Mouse (Mus musculus) liver, embryonic 11.5 days (tissue): ENCODE results near the gene Mtmr14. TPM values are rescaled to one million over a fixed set of nuclear protein-coding genes. Genes with fewer than 3 reads are reported as not detected.

Experiments
- ATAC-seq: fragments of 200-750 bp; cut with Nextera tagmentation; replicated peaks from 2 replicates; pipeline ENCODE4 v1.8.0; 2017; ENCODE audit warnings: moderate number of reproducible peaks, mild to moderate bottlenecking, moderate TSS enrichment, moderate library complexity; ENCODE audit not compliant: low FRiP score
- DNase-seq: peaks from one replicate; pipeline ENCODE4 v3.0.0-alpha.2; 2017; ENCODE audit warnings: low spot score
- H3K27ac ChIP-seq: fragments of 300-500 bp; sonication (generic); 2 replicates; pipeline ENCODE4 v1.5.1; 2014; ENCODE audit warnings: mild to moderate bottlenecking, low read depth, low read length, control low read depth
- H3K27me3 ChIP-seq: fragments of 300-500 bp; sonication (generic); replicated peaks from 2 replicates; pipeline ENCODE4 v1.6.1; 2014; ENCODE audit warnings: low read length, mixed read lengths; ENCODE audit not compliant: control insufficient read depth, insufficient read depth
- H3K36me3 ChIP-seq: fragments of 300-500 bp; sonication (generic); 2 replicates; pipeline ENCODE4 v1.6.1; 2014; ENCODE audit warnings: mild to moderate bottlenecking, low read length, moderate library complexity, mixed read lengths; ENCODE audit not compliant: control insufficient read depth, insufficient read depth
- H3K4me1 ChIP-seq: fragments of 300-500 bp; sonication (generic); replicated peaks from 2 replicates; pipeline ENCODE4 v1.6.1; 2014; ENCODE audit warnings: low read length, mixed read lengths; ENCODE audit not compliant: control insufficient read depth, insufficient read depth
- H3K4me2 ChIP-seq: fragments of 300-500 bp; sonication (generic); 2 replicates; pipeline ENCODE4 v1.6.1; 2014; ENCODE audit warnings: mild to moderate bottlenecking, control low read depth, moderate library complexity
- H3K4me3 ChIP-seq: fragments of 300-500 bp; sonication (generic); 2 replicates; pipeline ENCODE4 v1.5.1; 2014; ENCODE audit warnings: low read depth, low read length, control low read depth
- H3K9ac ChIP-seq: fragments of 300-500 bp; sonication (generic); 2 replicates; pipeline ENCODE4 v1.6.1; 2014; ENCODE audit warnings: low read depth, low read length, control low read depth
- H3K9me3 ChIP-seq: fragments of 300-500 bp; sonication (generic); 2 replicates; pipeline ENCODE4 v1.6.1; 2016; ENCODE audit warnings: low read length, inconsistent platforms, mixed read lengths; ENCODE audit not compliant: control insufficient read depth
- WGBS: fragments of 180-500 bp; shearing (Covaris S2); extraction: QIAGEN DNeasy Blood & Tissue Kit; methylation state at CpG from one replicate; pipeline ENCODE4 v1.1.7; 2014; 5-methylcytosine and 5-hydroxymethylcytosine counted together
- polyA plus RNA-seq: library from polyadenylated mRNA; unstranded; fragments of >200 nt; fragmentation: Nextera tagmentation; extraction: Ambion mirVana; gene quantifications from 2 replicates; pipeline ENCODE4 v1.2.1, GENCODE M21; 2014

Mtmr14 gene
- polyA plus RNA-seq, 1 experiment from 2014 or later: 30.7 TPM

GRCm38 (mm10) chr6:113283500-113283899 is 45.9 kb downstream of the Mtmr14 start:
- H3K36me3 ChIP-seq: peaks cover 2% of the 10 kb centered on the region; the same call in 1 of the 2 replicates
- no peak overlapping the region for H3K9ac ChIP-seq
- no peaks in the 10 kb centered on the region for H3K4me1 ChIP-seq
- no peaks in the 10 kb centered on the region for H3K9me3 ChIP-seq
- 11% methylated on average over 6 of the region's 6 CpGs for WGBS
- DNase-seq (no peak), ATAC-seq (no peak; the same call in 1 of the 2 replicates)
- H3K4me3 ChIP-seq: no peak overlapping the region
- no peak overlapping the region for H3K4me2 ChIP-seq
- H3K27ac ChIP-seq: no peak overlapping the region
- H3K27me3 ChIP-seq: peaks cover 36% of the 10 kb centered on the region

GRCm38 (mm10) chr6:113284931-113285330 is 47.3 kb downstream of the Mtmr14 start:
- no peak overlapping the region for H3K4me2 ChIP-seq
- H3K27me3 ChIP-seq: peaks cover 36% of the 10 kb centered on the region
- no peaks in the 10 kb centered on the region for H3K4me1 ChIP-seq

GRCm38 (mm10) chr6:113286316-113286715 is 48.7 kb downstream of the Mtmr14 start:
- WGBS: 46% methylated on average over 1 of the region's 1 CpGs

More at GRCm38 (mm10) chr6:113284931-113285330, 47.3 kb downstream of the Mtmr14 start:
- 68% methylated on average over 3 of the region's 3 CpGs for WGBS
- ATAC-seq (no peak), DNase-seq (no peak)
- H3K9ac ChIP-seq: no peak overlapping the region
- H3K9me3 ChIP-seq: no peaks in the 10 kb centered on the region
- H3K4me3 ChIP-seq: no peak overlapping the region
- H3K36me3 ChIP-seq: peaks cover 2% of the 10 kb centered on the region; the same call in 1 of the 2 replicates
- no peak overlapping the region for H3K27ac ChIP-seq

GRCm38 (mm10) chr6:113287236-113287635 is 49.6 kb downstream of the Mtmr14 start:
- no peak overlapping the region for H3K4me3 ChIP-seq
- 61% methylated on average over 4 of the region's 4 CpGs for WGBS
- no peak overlapping the region for H3K4me2 ChIP-seq
- DNase-seq (no peak), ATAC-seq (no peak)
- no peaks in the 10 kb centered on the region for H3K4me1 ChIP-seq
- H3K9ac ChIP-seq: no peak overlapping the region
- H3K9me3 ChIP-seq: no peaks in the 10 kb centered on the region
- H3K27me3 ChIP-seq: peaks cover 28% of the 10 kb centered on the region
- H3K27ac ChIP-seq: no peak overlapping the region
- no peaks in the 10 kb centered on the region for H3K36me3 ChIP-seq

More at GRCm38 (mm10) chr6:113286316-113286715, 48.7 kb downstream of the Mtmr14 start:
- Histone ChIP-seq H3K4me3 (no peak overlapping the region), H3K27ac (no peak overlapping the region), H3K9ac (no peak overlapping the region), H3K27me3 (peaks cover 36% of the 10 kb centered on the region), H3K9me3 (no peaks in the 10 kb centered on the region), H3K36me3 (no peaks in the 10 kb centered on the region), H3K4me1 (no peaks in the 10 kb centered on the region), H3K4me2 (no peak overlapping the region)
- no peak for ATAC-seq
- no peak for DNase-seq

GRCm38 (mm10) chr6:113289346-113289745 is 51.7 kb downstream of the Mtmr14 start:
- H3K36me3 ChIP-seq: no peaks in the 10 kb centered on the region
- H3K4me1 ChIP-seq: no peaks in the 10 kb centered on the region
- ATAC-seq (no peak), DNase-seq (no peak)
- H3K9ac ChIP-seq: no peak overlapping the region
- no peak overlapping the region for H3K4me2 ChIP-seq
- no peak overlapping the region for H3K27ac ChIP-seq
- H3K27me3 ChIP-seq: peaks cover 7% of the 10 kb centered on the region
- no peak overlapping the region for H3K4me3 ChIP-seq
- 89% methylated on average over 15 of the region's 15 CpGs for WGBS
- H3K9me3 ChIP-seq: no peaks in the 10 kb centered on the region

GRCm38 (mm10) chr6:113290346-113290745 is 52.7 kb downstream of the Mtmr14 start:
- Histone ChIP-seq H3K4me3 (no peak overlapping the region), H3K9me3 (no peaks in the 10 kb centered on the region), H3K4me1 (no peaks in the 10 kb centered on the region), H3K9ac (no peak overlapping the region), H3K36me3 (no peaks in the 10 kb centered on the region), H3K27me3 (no peaks in the 10 kb centered on the region), H3K4me2 (no peak overlapping the region), H3K27ac (no peak overlapping the region)
- DNase-seq (no peak), ATAC-seq (no peak)
- WGBS: 65% methylated on average over 6 of the region's 6 CpGs

- no peaks in the 10 kb centered on the region for H3K36me3 ChIP-seq
- H3K9me3 ChIP-seq: no peaks in the 10 kb centered on the region
- no peak overlapping the region for H3K9ac ChIP-seq
- H3K4me2 ChIP-seq: no peak overlapping the region
- no peaks in the 10 kb centered on the region for H3K27me3 ChIP-seq
- 62% methylated on average over 5 of the region's 5 CpGs for WGBS
- ATAC-seq (no peak), DNase-seq (no peak)
- no peak overlapping the region for H3K4me3 ChIP-seq
- H3K4me1 ChIP-seq: no peaks in the 10 kb centered on the region
- H3K27ac ChIP-seq: no peak overlapping the region
Observed at GRCm38 (mm10) chr6:113292938-113293337, 55.3 kb downstream of the Mtmr14 start.

- DNase-seq (no peak), ATAC-seq (no peak)
- Histone ChIP-seq H3K27ac (no peak overlapping the region), H3K27me3 (no peaks in the 10 kb centered on the region), H3K9me3 (no peaks in the 10 kb centered on the region), H3K9ac (no peak overlapping the region), H3K36me3 (no peaks in the 10 kb centered on the region), H3K4me1 (no peaks in the 10 kb centered on the region), H3K4me3 (no peak overlapping the region), H3K4me2 (no peak overlapping the region)
- 73% methylated on average over 2 of the region's 2 CpGs for WGBS
Observed at GRCm38 (mm10) chr6:113296046-113296445, 58.4 kb downstream of the Mtmr14 start.

GRCm38 (mm10) chr6:113296639-113297038 is 59.0 kb downstream of the Mtmr14 start:
- WGBS: 54% methylated on average over 4 of the region's 4 CpGs
- Histone ChIP-seq H3K27me3 (no peaks in the 10 kb centered on the region), H3K9ac (no peak overlapping the region), H3K4me1 (no peaks in the 10 kb centered on the region), H3K4me2 (no peak overlapping the region), H3K9me3 (no peaks in the 10 kb centered on the region), H3K4me3 (no peak overlapping the region), H3K27ac (no peak overlapping the region), H3K36me3 (no peaks in the 10 kb centered on the region)
- ATAC-seq: no peak
- DNase-seq: no peak
